Mouse (Mus musculus) kidney, embryonic 14.5 days (tissue): ENCODE data around the gene Ubiad1. TPM values are rescaled to one million over a fixed set of nuclear protein-coding genes. Genes with fewer than 3 reads are reported as not detected.
A peak's percentile ranks its signal among the peaks of the same experiment; 100 is the strongest.

Experiments used
- ATAC-seq: fragments of 200-750 bp; cut with Nextera tagmentation; 2 replicates; pipeline ENCODE4 v1.8.0; 2017; ENCODE audit warnings: moderate number of reproducible peaks, mild to moderate bottlenecking, moderate TSS enrichment, moderate library complexity; ENCODE audit not compliant: low FRiP score, low TSS enrichment
- H3K27ac ChIP-seq: fragments of 300-500 bp; sonication (generic); 2 replicates; pipeline ENCODE4 v1.5.1; 2014; ENCODE audit warnings: low read depth, mild to moderate bottlenecking, low read length, moderate library complexity, mixed read lengths
- H3K27me3 ChIP-seq: fragments of 300-500 bp; sonication (generic); 2 replicates; pipeline ENCODE4 v1.6.1; 2014; ENCODE audit warnings: mild to moderate bottlenecking, low read length; ENCODE audit not compliant: control insufficient read depth, insufficient read depth
- H3K36me3 ChIP-seq: fragments of 300-500 bp; sonication (generic); 2 replicates; pipeline ENCODE4 v1.6.1; 2014; ENCODE audit warnings: low read length, mixed read lengths; ENCODE audit not compliant: control insufficient read depth, insufficient read depth
- H3K4me1 ChIP-seq: fragments of 300-500 bp; sonication (generic); 2 replicates; pipeline ENCODE4 v1.6.1; 2014; ENCODE audit warnings: low read length, mixed read lengths; ENCODE audit not compliant: control insufficient read depth, insufficient read depth
- H3K4me2 ChIP-seq: fragments of 300-500 bp; sonication (generic); replicated peaks from 2 replicates; pipeline ENCODE4 v1.6.1; 2014; ENCODE audit warnings: low read depth, mild to moderate bottlenecking, low read length
- H3K4me3 ChIP-seq: fragments of 300-500 bp; sonication (generic); 2 replicates; pipeline ENCODE4 v1.5.1; 2014; ENCODE audit warnings: mild to moderate bottlenecking, low read length
- H3K9ac ChIP-seq: fragments of 300-500 bp; sonication (generic); 2 replicates; pipeline ENCODE4 v1.6.1; 2014; ENCODE audit warnings: low read depth, mild to moderate bottlenecking, low read length, moderate library complexity
- H3K9me3 ChIP-seq: fragments of 300-500 bp; sonication (generic); 2 replicates; pipeline ENCODE4 v1.6.1; 2016; ENCODE audit warnings: low read length; ENCODE audit not compliant: control insufficient read depth
- WGBS: fragments of 180-500 bp; shearing (Covaris S2); extraction: QIAGEN DNeasy Blood & Tissue Kit; methylation state at CpG from one replicate; pipeline ENCODE4 v1.1.7; 2014; 5-methylcytosine and 5-hydroxymethylcytosine counted together
- polyA plus RNA-seq: library from polyadenylated mRNA; unstranded; fragments of >200 nt; fragmentation: Nextera tagmentation; extraction: Ambion mirVana; gene quantifications from 2 replicates; pipeline ENCODE4 v1.2.1, GENCODE M21; 2014

Ubiad1 gene
- polyA plus RNA-seq = 13.4 and 18.6 TPM in 2 replicates

- Histone ChIP-seq H3K27me3 (no peaks in the 10 kb centered on the region), H3K4me3 (peak within 1 kb of the TSS; percentile 68), H3K4me2 (peak within 1 kb of the TSS; percentile 68), H3K4me1 (peaks cover 14% of the 10 kb centered on the region), H3K9ac (peak within 1 kb of the TSS; percentile 72), H3K36me3 (no peaks in the 10 kb centered on the region), H3K9me3 (no peaks in the 10 kb centered on the region), H3K27ac (peak within 1 kb of the TSS; percentile 63)
- ATAC-seq = peak; percentile 81
- WGBS = under 1% methylated on average over 46 of the region's 46 CpGs
These were observed at the start of gene Ubiad1 for GRCm38 (mm10) chr4:148444250-148444967. Gene Ubiad1, minus strand, starts transcription at chr4:148444771.

- Histone ChIP-seq H3K4me3 (no peak overlapping the region), H3K9ac (no peak overlapping the region), H3K27me3 (no peaks in the 10 kb centered on the region), H3K36me3 (peaks cover 76% of the 10 kb centered on the region), H3K27ac (no peak overlapping the region), H3K4me2 (no peak overlapping the region), H3K4me1 (0 out of 2 replicates have a peak, but pooled peaks cover 4% of the 10 kb centered on the region), H3K9me3 (no peaks in the 10 kb centered on the region)
- no peak for ATAC-seq
- 90% methylated on average over 7 of the region's 7 CpGs for WGBS
These were observed 46.9 kb upstream of the Ubiad1 start for GRCm38 (mm10) chr4:148491448-148491847.

GRCm38 (mm10) chr4:148490502-148490901 is 45.9 kb upstream of the Ubiad1 start:
- WGBS = 75% methylated on average over 6 of the region's 6 CpGs
- H3K9me3 ChIP-seq = no peaks in the 10 kb centered on the region
- H3K36me3 ChIP-seq = peaks cover 76% of the 10 kb centered on the region
- 0 out of 2 replicates have a peak, but pooled peaks cover 4% of the 10 kb centered on the region for H3K4me1 ChIP-seq
- no peak overlapping the region for H3K27ac ChIP-seq
- H3K9ac ChIP-seq = no peak overlapping the region
- H3K4me3 ChIP-seq = no peak overlapping the region
- H3K4me2 ChIP-seq = no peak overlapping the region
- H3K27me3 ChIP-seq = no peaks in the 10 kb centered on the region
- ATAC-seq = no peak

GRCm38 (mm10) chr4:148487841-148488240 is 43.3 kb upstream of the Ubiad1 start:
- Histone ChIP-seq H3K4me1 (no peaks in the 10 kb centered on the region), H3K9ac (no peak overlapping the region), H3K36me3 (peaks cover 96% of the 10 kb centered on the region), H3K4me3 (no peak overlapping the region), H3K27me3 (no peaks in the 10 kb centered on the region), H3K9me3 (no peaks in the 10 kb centered on the region), H3K27ac (no peak overlapping the region), H3K4me2 (no peak overlapping the region)
- WGBS = 81% methylated on average over 2 of the region's 2 CpGs
- no peak for ATAC-seq

GRCm38 (mm10) chr4:148484511-148484910 is 39.9 kb upstream of the Ubiad1 start:
- Histone ChIP-seq H3K27ac (no peak overlapping the region), H3K4me3 (no peak overlapping the region), H3K9ac (no peak overlapping the region), H3K4me2 (no peak overlapping the region), H3K27me3 (no peaks in the 10 kb centered on the region), H3K9me3 (no peaks in the 10 kb centered on the region), H3K36me3 (peaks cover 91% of the 10 kb centered on the region), H3K4me1 (no peaks in the 10 kb centered on the region)
- 93% methylated on average over 12 of the region's 12 CpGs for WGBS
- no peak for ATAC-seq

GRCm38 (mm10) chr4:148481557-148482168 is 37.1 kb upstream of the Ubiad1 start:
- Histone ChIP-seq H3K27ac (no peak overlapping the region), H3K9me3 (no peaks in the 10 kb centered on the region), H3K4me1 (no peaks in the 10 kb centered on the region), H3K9ac (no peak overlapping the region), H3K4me3 (no peak overlapping the region), H3K27me3 (no peaks in the 10 kb centered on the region), H3K36me3 (peaks cover 77% of the 10 kb centered on the region), H3K4me2 (no peak overlapping the region)
- no peak for ATAC-seq
- 67% methylated on average over 2 of the region's 2 CpGs for WGBS

- Histone ChIP-seq H3K4me3 (no peak overlapping the region), H3K36me3 (peaks cover 78% of the 10 kb centered on the region), H3K4me2 (no peak overlapping the region), H3K9ac (no peak overlapping the region), H3K27me3 (no peaks in the 10 kb centered on the region), H3K9me3 (no peaks in the 10 kb centered on the region), H3K4me1 (no peaks in the 10 kb centered on the region), H3K27ac (no peak overlapping the region)
- no peak for ATAC-seq
- 94% methylated on average over 2 of the region's 2 CpGs for WGBS
These were observed 35.7 kb upstream of the Ubiad1 start for GRCm38 (mm10) chr4:148480245-148480644.

GRCm38 (mm10) chr4:148473496-148473895 is 28.9 kb upstream of the Ubiad1 start:
- no peaks in the 10 kb centered on the region for H3K4me1 ChIP-seq
- peaks cover 78% of the 10 kb centered on the region for H3K36me3 ChIP-seq
- H3K9me3 ChIP-seq = no peaks in the 10 kb centered on the region
- H3K9ac ChIP-seq = no peak overlapping the region
- WGBS = 53% methylated on average over 5 of the region's 5 CpGs
- no peak overlapping the region for H3K4me3 ChIP-seq
- no peak overlapping the region for H3K27ac ChIP-seq
- no peak overlapping the region for H3K4me2 ChIP-seq
- H3K27me3 ChIP-seq = no peaks in the 10 kb centered on the region
- ATAC-seq = no peak

GRCm38 (mm10) chr4:148472436-148473174 is 28.0 kb upstream of the Ubiad1 start:
- H3K9ac ChIP-seq = no peak overlapping the region
- H3K27me3 ChIP-seq = no peaks in the 10 kb centered on the region
- peaks cover 87% of the 10 kb centered on the region for H3K36me3 ChIP-seq
- no peak for ATAC-seq
- no peak overlapping the region for H3K4me2 ChIP-seq
- H3K4me1 ChIP-seq = no peaks in the 10 kb centered on the region
- no peak overlapping the region for H3K4me3 ChIP-seq
- 93% methylated on average over 8 of the region's 8 CpGs for WGBS
- no peaks in the 10 kb centered on the region for H3K9me3 ChIP-seq
- no peak overlapping the region for H3K27ac ChIP-seq
